Mouse (Mus musculus) embryonic facial prominence, embryonic 10.5 days (tissue): ENCODE measurements around the gene Zfp853. TPM values are rescaled to one million over a fixed set of nuclear protein-coding genes. Genes with fewer than 3 reads are reported as not detected.

ENCODE experiments used
- DNase-seq: peaks from one replicate; pipeline ENCODE4 v3.0.0-alpha.2; 2017; ENCODE audit warnings: low spot score
- H3K27ac ChIP-seq: fragments of 300-500 bp; sonication (generic); replicated peaks from 2 replicates; pipeline ENCODE4 v1.5.1; 2016; ENCODE audit warnings: mild to moderate bottlenecking
- H3K27me3 ChIP-seq: fragments of 300-500 bp; sonication (generic); replicated peaks from 2 replicates; pipeline ENCODE4 v1.6.1; 2016; ENCODE audit warnings: low read depth, mild to moderate bottlenecking; ENCODE audit not compliant: poor library complexity, severe bottlenecking
- H3K36me3 ChIP-seq: fragments of 300-500 bp; sonication (generic); replicated peaks from 2 replicates; pipeline ENCODE4 v1.6.1; 2016; ENCODE audit warnings: mild to moderate bottlenecking, moderate library complexity
- H3K4me1 ChIP-seq: fragments of 300-500 bp; sonication (generic); 2 replicates; pipeline ENCODE4 v1.6.1; 2016
- H3K4me3 ChIP-seq: fragments of 300-500 bp; sonication (generic); 2 replicates; pipeline ENCODE4 v1.5.1; 2016; ENCODE audit warnings: mild to moderate bottlenecking, moderate library complexity
- H3K9me3 ChIP-seq: fragments of 300-500 bp; sonication (generic); 2 replicates; pipeline ENCODE4 v1.6.1; 2016; ENCODE audit warnings: mild to moderate bottlenecking
- WGBS: fragments of 180-500 bp; shearing (Covaris S2); methylation state at CpG from one replicate; pipeline ENCODE4 v1.1.7; 2016; 5-methylcytosine and 5-hydroxymethylcytosine counted together
- polyA plus RNA-seq: library from polyadenylated mRNA; unstranded; fragments of >200 nt; fragmentation: Nextera tagmentation; extraction: Ambion mirVana; gene quantifications from 2 replicates; pipeline ENCODE4 v1.2.1, GENCODE M21; 2016

The Zfp853 gene
- polyA plus RNA-seq, 1 experiment from 2014 or later = not detected

DNA sequence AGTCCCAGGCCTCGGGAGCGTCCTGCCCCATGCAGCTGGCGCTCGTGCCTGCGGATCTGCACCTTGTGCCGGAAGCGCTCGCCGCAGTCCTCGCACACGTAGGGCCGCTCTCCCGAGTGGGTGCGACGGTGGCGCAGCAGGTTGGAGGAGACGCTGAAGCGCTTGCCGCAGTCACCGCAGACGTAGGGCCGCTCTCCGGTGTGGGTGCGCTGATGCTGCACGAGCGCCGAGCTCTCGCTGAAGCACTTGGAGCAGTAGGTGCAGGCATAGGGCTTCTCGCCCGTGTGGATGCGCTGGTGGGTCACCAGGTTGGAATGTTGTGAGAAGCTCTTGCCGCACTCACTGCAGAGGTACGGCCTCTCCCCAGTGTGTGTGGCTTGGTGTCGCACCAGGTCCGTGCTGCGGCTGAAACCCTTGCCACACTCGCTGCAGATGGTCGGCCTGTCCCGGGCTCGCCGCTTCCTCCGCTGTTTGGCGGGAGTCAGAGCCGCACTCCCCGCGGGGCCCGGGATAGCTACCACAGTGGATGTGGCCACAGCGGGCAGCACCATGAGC is 5.6 kb downstream of the Zfp853 start:
- peaks cover 19% of the 10 kb centered on the region for H3K4me1 ChIP-seq
- H3K4me3 ChIP-seq = peak overlapping the region; percentile 54
- 1% methylated on average over 48 of the region's 48 CpGs for WGBS
- H3K27me3 ChIP-seq = peaks cover 89% of the 10 kb centered on the region
- H3K27ac ChIP-seq = peak overlapping the region; percentile 2
- peak; percentile 52 for DNase-seq
- no peaks in the 10 kb centered on the region for H3K9me3 ChIP-seq
- H3K36me3 ChIP-seq = no peaks in the 10 kb centered on the region

GRCm38 (mm10) chr5:143284762-143285161 is 8.7 kb downstream of the Zfp853 start:
- Histone ChIP-seq H3K36me3 (no peaks in the 10 kb centered on the region), H3K4me1 (peaks cover 15% of the 10 kb centered on the region), H3K27me3 (peaks cover 70% of the 10 kb centered on the region), H3K4me3 (no peak overlapping the region), H3K9me3 (no peaks in the 10 kb centered on the region), H3K27ac (no peak overlapping the region)
- WGBS = 42% methylated on average over 6 of the region's 6 CpGs
- no peak for DNase-seq

DNA sequence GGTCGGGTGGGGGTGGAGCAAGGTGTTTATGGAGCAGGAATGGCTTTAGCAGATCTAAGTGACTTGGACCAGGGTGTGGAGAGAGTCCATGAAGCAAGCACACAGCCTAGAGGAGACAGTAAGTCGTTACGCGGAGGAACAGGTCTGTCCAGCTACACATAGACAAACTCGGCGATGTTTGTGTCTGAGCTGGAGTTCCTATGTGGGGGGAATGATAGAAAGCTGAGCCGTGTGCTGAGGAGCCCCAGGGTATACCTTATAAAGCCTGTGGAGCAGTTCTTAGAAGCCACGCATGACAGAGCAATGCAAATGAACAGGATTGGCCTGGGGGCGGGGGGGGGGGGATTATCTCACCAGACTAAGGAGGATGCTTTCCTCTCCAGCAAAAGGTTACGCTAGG is 14.2 kb downstream of the Zfp853 start:
- WGBS = 38% methylated on average over 10 of the region's 10 CpGs
- 0 out of 2 replicates have a peak, but pooled peaks cover 3% of the 10 kb centered on the region for H3K4me1 ChIP-seq
- H3K4me3 ChIP-seq = no peak overlapping the region
- H3K27me3 ChIP-seq = peaks cover 56% of the 10 kb centered on the region
- H3K27ac ChIP-seq = no peak overlapping the region
- DNase-seq = no peak
- H3K9me3 ChIP-seq = no peaks in the 10 kb centered on the region
- no peaks in the 10 kb centered on the region for H3K36me3 ChIP-seq

- Histone ChIP-seq H3K4me1 (peaks cover 8% of the 10 kb centered on the region), H3K36me3 (no peaks in the 10 kb centered on the region), H3K9me3 (no peaks in the 10 kb centered on the region), H3K27me3 (peaks cover 50% of the 10 kb centered on the region), H3K27ac (no peak overlapping the region), H3K4me3 (no peak overlapping the region)
- WGBS = 59% methylated on average over 5 of the region's 5 CpGs
- no peak for DNase-seq
These were observed 17.7 kb downstream of the Zfp853 start for GRCm38 (mm10) chr5:143275761-143276160.

GRCm38 (mm10) chr5:143272540-143273330 is 20.7 kb downstream of the Zfp853 start:
- peaks cover 23% of the 10 kb centered on the region for H3K4me1 ChIP-seq
- DNase-seq = no peak
- H3K27me3 ChIP-seq = peaks cover 27% of the 10 kb centered on the region
- no peak overlapping the region for H3K4me3 ChIP-seq
- WGBS = 92% methylated on average over 16 of the region's 16 CpGs
- H3K27ac ChIP-seq = no peak overlapping the region
- no peaks in the 10 kb centered on the region for H3K9me3 ChIP-seq
- no peaks in the 10 kb centered on the region for H3K36me3 ChIP-seq

GRCm38 (mm10) chr5:143272108-143272507 is 21.3 kb downstream of the Zfp853 start:
- H3K4me3 ChIP-seq = no peak overlapping the region
- WGBS = 81% methylated on average over 3 of the region's 3 CpGs
- H3K36me3 ChIP-seq = no peaks in the 10 kb centered on the region
- DNase-seq = no peak
- H3K9me3 ChIP-seq = no peaks in the 10 kb centered on the region
- H3K4me1 ChIP-seq = peaks cover 23% of the 10 kb centered on the region
- no peak overlapping the region for H3K27ac ChIP-seq
- peaks cover 20% of the 10 kb centered on the region; the same call in 1 of the 2 replicates for H3K27me3 ChIP-seq

- Histone ChIP-seq H3K4me3 (no peak overlapping the region), H3K4me1 (peaks cover 23% of the 10 kb centered on the region), H3K9me3 (no peaks in the 10 kb centered on the region), H3K27me3 (peaks cover 16% of the 10 kb centered on the region; the same call in 1 of the 2 replicates), H3K27ac (no peak overlapping the region), H3K36me3 (no peaks in the 10 kb centered on the region)
- no peak for DNase-seq
- WGBS = 88% methylated on average over 6 of the region's 6 CpGs
These were observed 21.8 kb downstream of the Zfp853 start for GRCm38 (mm10) chr5:143271642-143272041.

DNA sequence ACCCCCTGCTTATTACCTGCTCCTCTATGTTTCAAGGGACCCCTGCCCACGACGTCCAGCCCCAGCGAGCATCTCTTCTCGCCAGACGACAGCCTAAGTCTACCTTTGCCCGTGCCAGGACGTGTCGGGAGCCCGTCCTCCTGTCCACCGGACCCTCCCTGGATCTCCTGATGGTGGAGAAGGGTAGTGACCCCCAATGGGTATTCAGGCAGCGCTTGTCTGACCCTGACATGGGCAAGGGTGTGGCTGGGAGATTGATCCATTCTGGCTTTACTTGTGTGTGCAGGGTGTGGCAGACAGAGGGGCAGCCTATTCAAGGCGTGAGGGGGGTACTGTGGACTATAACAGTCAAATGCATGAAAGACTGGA is 23.3 kb downstream of the Zfp853 start:
- 6% methylated on average over 12 of the region's 12 CpGs for WGBS
- peak overlapping the region; percentile 98 for H3K4me3 ChIP-seq
- peaks cover under 1% of the 10 kb centered on the region; the same call in 1 of the 2 replicates for H3K36me3 ChIP-seq
- H3K9me3 ChIP-seq = no peaks in the 10 kb centered on the region
- peak overlapping the region; percentile 96 for H3K27ac ChIP-seq
- peaks cover 23% of the 10 kb centered on the region for H3K4me1 ChIP-seq
- H3K27me3 ChIP-seq = peaks cover 4% of the 10 kb centered on the region; the same call in 1 of the 2 replicates
- DNase-seq = no peak

DNA sequence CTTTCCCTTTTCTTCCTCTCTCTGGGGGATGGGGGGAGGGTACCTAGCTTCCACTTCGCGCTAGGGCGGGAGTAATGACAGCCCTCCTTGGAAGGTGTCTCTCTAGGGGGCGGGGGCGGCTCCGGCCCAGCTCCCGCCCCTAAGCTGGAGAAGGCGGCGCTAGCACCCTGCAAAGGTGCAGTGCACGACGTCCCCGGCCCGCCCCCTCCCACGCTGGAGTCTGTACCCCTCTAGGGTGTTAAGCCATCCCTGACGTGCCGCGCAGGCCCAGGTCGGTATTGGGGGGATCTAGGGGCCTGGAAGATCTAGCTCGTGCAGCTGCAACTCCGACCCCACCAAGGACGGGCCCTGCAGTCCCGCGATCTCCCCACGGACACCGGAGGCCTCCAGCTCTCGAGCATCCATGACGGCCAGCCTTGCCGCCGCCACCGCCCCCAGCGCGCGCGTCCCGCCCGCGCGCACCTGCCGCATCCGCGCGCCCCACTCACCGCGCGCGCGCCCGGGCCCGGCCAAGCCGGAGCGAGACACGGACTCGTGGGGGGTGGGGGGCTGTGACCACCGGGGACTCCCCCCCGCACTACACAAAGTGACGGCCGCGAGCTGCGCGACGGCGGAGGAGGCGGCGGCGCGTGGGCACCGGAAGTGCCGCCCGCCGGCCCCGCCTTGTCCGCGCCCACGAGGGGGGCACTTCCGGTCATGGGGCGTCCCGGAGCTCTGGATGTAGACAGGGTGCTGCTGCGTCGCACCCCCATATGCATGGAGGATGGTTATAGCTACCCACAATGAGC is 23.9 kb downstream of the Zfp853 start, which contains the start of gene Zfp316:
Gene Zfp316, minus strand, starts transcription at position 660 of the 788 bp plus-strand sequence.
- peak; percentile 79 for DNase-seq
- H3K36me3 ChIP-seq = peaks cover 6% of the 10 kb centered on the region
- peak within 1 kb of the TSS; percentile 98 for H3K4me3 ChIP-seq
- H3K9me3 ChIP-seq = no peaks in the 10 kb centered on the region
- under 1% methylated on average over 79 of the region's 79 CpGs for WGBS
- 0 out of 2 replicates have a peak, but pooled peaks cover under 1% of the 10 kb centered on the region for H3K27me3 ChIP-seq
- peaks cover 23% of the 10 kb centered on the region for H3K4me1 ChIP-seq
- H3K27ac ChIP-seq = peak within 1 kb of the TSS; percentile 96

DNA sequence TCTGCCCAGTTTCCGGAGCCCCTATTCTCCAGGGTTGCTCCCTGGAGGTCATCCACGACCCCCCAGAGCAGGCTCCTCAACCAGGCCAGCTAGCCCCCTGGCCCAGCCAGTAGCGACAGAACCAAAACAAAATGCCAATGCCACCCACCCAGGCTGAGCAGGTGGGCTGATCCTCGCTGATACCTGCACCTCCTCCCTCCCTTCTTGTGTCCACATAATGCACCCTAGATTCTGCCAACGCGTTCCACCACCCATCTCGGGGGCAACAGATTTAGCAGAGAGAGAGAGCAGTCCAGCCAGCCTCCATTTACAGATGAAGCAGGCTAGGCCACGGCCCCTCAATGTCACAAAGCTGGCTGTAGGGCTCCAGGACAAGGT is 24.4 kb downstream of the Zfp853 start:
- peaks cover 12% of the 10 kb centered on the region for H3K36me3 ChIP-seq
- H3K4me3 ChIP-seq = peak overlapping the region; percentile 98
- no peaks in the 10 kb centered on the region for H3K27me3 ChIP-seq
- WGBS = 29% methylated on average over 8 of the region's 8 CpGs
- peaks cover 23% of the 10 kb centered on the region for H3K4me1 ChIP-seq
- no peak for DNase-seq
- peak overlapping the region; percentile 96 for H3K27ac ChIP-seq
- no peaks in the 10 kb centered on the region for H3K9me3 ChIP-seq

- 86% methylated on average over 6 of the region's 6 CpGs for WGBS
- Histone ChIP-seq H3K4me1 (peaks cover 23% of the 10 kb centered on the region), H3K36me3 (peaks cover 34% of the 10 kb centered on the region), H3K27me3 (no peaks in the 10 kb centered on the region), H3K4me3 (no peak overlapping the region), H3K9me3 (no peaks in the 10 kb centered on the region), H3K27ac (no peak overlapping the region)
- DNase-seq = no peak
These were observed 26.6 kb downstream of the Zfp853 start for GRCm38 (mm10) chr5:143266794-143267193.

GRCm38 (mm10) chr5:143265409-143265808 is 28.0 kb downstream of the Zfp853 start:
- no peak overlapping the region for H3K27ac ChIP-seq
- H3K36me3 ChIP-seq = peaks cover 46% of the 10 kb centered on the region
- 58% methylated on average over 1 of the region's 1 CpGs for WGBS
- DNase-seq = no peak
- H3K27me3 ChIP-seq = no peaks in the 10 kb centered on the region
- H3K4me1 ChIP-seq = peaks cover 14% of the 10 kb centered on the region
- H3K9me3 ChIP-seq = no peaks in the 10 kb centered on the region
- H3K4me3 ChIP-seq = no peak overlapping the region
